Mouse (Mus musculus): ENCODE measurements at regions not wholly inside any gene's neighbourhood (a gene's known extent, or its start where the extent isn't known, plus 50 kb on each side); places are given as distances from the start of the nearest gene placed in this dataset.

DNA sequence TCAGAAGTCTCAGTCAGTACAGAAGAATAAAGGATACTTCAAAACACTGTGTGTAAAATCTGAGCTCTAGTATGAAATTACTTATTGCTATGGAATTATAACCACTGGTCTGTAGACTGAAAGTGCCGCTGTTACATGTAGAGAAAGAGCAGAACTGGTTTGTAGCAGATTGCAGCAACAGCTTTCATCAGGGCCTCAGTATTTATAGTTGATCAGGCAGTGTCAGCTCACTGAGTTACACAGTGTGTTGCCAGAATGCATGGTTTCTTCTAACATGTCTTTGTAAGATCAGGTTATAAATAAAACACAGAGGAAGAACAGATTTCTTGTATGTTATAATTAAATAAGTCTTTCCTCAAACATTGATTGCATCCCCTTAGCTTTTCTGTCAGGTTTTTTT, 347.6 kb upstream of the Grik2 start:
- H3K27me3 ChIP-seq (ENCODE audit: control insufficient read depth in 1 of 2, insufficient read depth in 2 of 2, low read length in 2 of 2) = no peaks in the 10 kb centered on the region
- H3K27ac ChIP-seq (ENCODE audit: control insufficient read depth, low read depth, low read length) = no peak overlapping the region
- no peak overlapping the region for H3K4me3 ChIP-seq (ENCODE audit: control insufficient read depth in 1 of 2, insufficient read depth in 1 of 2, low read depth in 2 of 2, low read length in 2 of 2)
- no peak for DNase-seq (ENCODE audit: low read depth, low spot score)
- no peaks in the 10 kb centered on the region for H3K36me3 ChIP-seq (ENCODE audit: control insufficient read depth in 1 of 2, insufficient read depth in 2 of 2, low read length in 2 of 2)
- H3K9me3 ChIP-seq (replicated peaks; ENCODE audit: insufficient read depth, low read length) = no peaks in the 10 kb centered on the region
- TF ChIP-seq ZMIZ1 (IDR thresholded peaks at IDR 0.05; ENCODE audit: low read depth, low read length) (no peak), POLR2AphosphoS2 (IDR thresholded peaks at IDR 0.05; ENCODE audit: low read length) (no peak), CHD2 (IDR thresholded peaks at IDR 0.05; ENCODE audit: low read length) (no peak), USF2 (IDR thresholded peaks at IDR 0.05; ENCODE audit: borderline replicate concordance in 1 of 2, insufficient read depth in 1 of 2, low read depth in 1 of 2, low read length in 2 of 2) (no peak), NRF1 (IDR thresholded peaks at IDR 0.05; ENCODE audit: insufficient read depth, low read depth, low read length, poor library complexity, severe bottlenecking) (no peak), ELF1 (IDR thresholded peaks at IDR 0.05; ENCODE audit: low read depth, low read length) (no peak), USF1 (IDR thresholded peaks at IDR 0.05; ENCODE audit: low read depth, low read length) (no peak), KAT2A (conservative IDR thresholded peaks at IDR 0.05; ENCODE audit: low read depth, low read length) (no peak), ETS1 (IDR thresholded peaks at IDR 0.05; ENCODE audit: low read depth, low read length) (no peak), SIN3A (IDR thresholded peaks at IDR 0.05; ENCODE audit: low read length) (no peak), GABPA (IDR thresholded peaks at IDR 0.05; ENCODE audit: low read depth, low read length) (no peak)
- H3K79me2 ChIP-seq (ENCODE audit: control insufficient read depth, insufficient read depth, low read length, poor library complexity) = no peaks in the 10 kb centered on the region
- no peak overlapping the region for H3K9ac ChIP-seq (ENCODE audit: control insufficient read depth, low read depth, low read length, poor library complexity, severe bottlenecking)
- no peaks in the 10 kb centered on the region for H3K4me1 ChIP-seq (ENCODE audit: control insufficient read depth in 1 of 2, insufficient read depth in 2 of 2, low read length in 2 of 2)

DNA sequence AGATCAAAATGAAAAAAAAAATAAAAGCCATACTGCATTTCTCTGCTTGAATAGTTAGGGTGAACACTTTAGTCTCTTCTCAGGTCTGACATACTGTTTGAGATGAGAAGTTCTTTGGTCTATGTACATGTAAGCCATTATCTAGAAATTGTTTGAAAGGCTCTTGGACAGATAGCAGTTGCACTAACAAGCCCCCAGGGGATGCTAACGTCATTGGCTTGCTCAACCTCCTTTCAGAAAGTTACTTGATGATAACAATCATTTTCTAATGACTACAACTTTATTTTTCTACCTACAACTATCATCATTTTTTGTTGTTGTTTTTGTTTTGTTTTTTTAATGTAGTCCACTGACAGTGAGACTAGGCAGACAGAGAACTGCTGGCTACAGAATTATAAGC, 346.9 kb upstream of the Grik2 start:
- H3K4me3 ChIP-seq (ENCODE audit: control insufficient read depth in 1 of 2, insufficient read depth in 1 of 2, low read depth in 2 of 2, low read length in 2 of 2) = no peak overlapping the region
- no peaks in the 10 kb centered on the region for H3K9me3 ChIP-seq (replicated peaks; ENCODE audit: insufficient read depth, low read length)
- H3K9ac ChIP-seq (ENCODE audit: control insufficient read depth, low read depth, low read length, poor library complexity, severe bottlenecking) = no peak overlapping the region
- DNase-seq (ENCODE audit: low read depth, low spot score) = no peak
- no peak overlapping the region for H3K27ac ChIP-seq (ENCODE audit: control insufficient read depth, low read depth, low read length)
- no peak for TF ChIP-seq ZMIZ1 (IDR thresholded peaks at IDR 0.05; ENCODE audit: low read depth, low read length)
- no peak for TF ChIP-seq POLR2AphosphoS5 (IDR thresholded peaks at IDR 0.05; ENCODE audit: borderline replicate concordance, low read depth, low read length)
- no peak for TF ChIP-seq GABPA (IDR thresholded peaks at IDR 0.05; ENCODE audit: low read depth, low read length)
- no peak; the same call in 1 of the 2 replicates for TF ChIP-seq RAD21 (IDR thresholded peaks at IDR 0.05; ENCODE audit: low read depth, low read length)
- no peak for TF ChIP-seq POLR2AphosphoS2 (IDR thresholded peaks at IDR 0.05; ENCODE audit: low read length)
- no peak for TF ChIP-seq SIN3A (IDR thresholded peaks at IDR 0.05; ENCODE audit: low read length)
- TF ChIP-seq MXI1 (IDR thresholded peaks at IDR 0.05; ENCODE audit: low read depth, low read length) = no peak
- TF ChIP-seq ETS1 (IDR thresholded peaks at IDR 0.05; ENCODE audit: low read depth, low read length) = no peak
- TF ChIP-seq NRF1 (IDR thresholded peaks at IDR 0.05; ENCODE audit: insufficient read depth, low read depth, low read length, poor library complexity, severe bottlenecking) = no peak
- no peak for TF ChIP-seq UBTF (IDR thresholded peaks at IDR 0.05; ENCODE audit: borderline replicate concordance, insufficient read depth, low read depth, low read length)
- no peak for TF ChIP-seq NELFE (IDR thresholded peaks at IDR 0.05; ENCODE audit: low read depth, low read length)
- no peak for TF ChIP-seq MYB (IDR thresholded peaks at IDR 0.05; ENCODE audit: low read depth, low read length)
- TF ChIP-seq GATA1 (IDR thresholded peaks at IDR 0.05; ENCODE audit: low read depth, low read length) = no peak
- TF ChIP-seq MAX (IDR thresholded peaks at IDR 0.05; ENCODE audit: low read length) = no peak
- TF ChIP-seq TCF12 (IDR thresholded peaks at IDR 0.05; ENCODE audit: low read depth, low read length) = no peak
- no peak for TF ChIP-seq JUND (IDR thresholded peaks at IDR 0.05; ENCODE audit: low read depth, low read length)
- TF ChIP-seq USF1 (IDR thresholded peaks at IDR 0.05; ENCODE audit: low read depth, low read length) = no peak
- no peak for TF ChIP-seq ZKSCAN1 (IDR thresholded peaks at IDR 0.05; ENCODE audit: low read depth, low read length)
- TF ChIP-seq RCOR1 (IDR thresholded peaks at IDR 0.05; ENCODE audit: low read depth, low read length) = no peak
- H3K79me2 ChIP-seq (ENCODE audit: control insufficient read depth, insufficient read depth, low read length, poor library complexity) = no peaks in the 10 kb centered on the region
- no peaks in the 10 kb centered on the region for H3K27me3 ChIP-seq (ENCODE audit: control insufficient read depth in 1 of 2, insufficient read depth in 2 of 2, low read length in 2 of 2)
- H3K4me1 ChIP-seq (ENCODE audit: control insufficient read depth in 1 of 2, insufficient read depth in 2 of 2, low read length in 2 of 2) = no peaks in the 10 kb centered on the region
- H3K36me3 ChIP-seq (ENCODE audit: control insufficient read depth in 1 of 2, insufficient read depth in 2 of 2, low read length in 2 of 2) = no peaks in the 10 kb centered on the region

All from MEL (cell line).